Mouse (Mus musculus) B cell, adult 62 days (primary cell): ENCODE measurements around the gene Gal3st2b. TPM values are rescaled to one million over a fixed set of nuclear protein-coding genes. Genes with fewer than 3 reads are reported as not detected.

Experiments used
- total RNA-seq: library from RNA; stranded (reverse); gene quantifications from 4 replicates; pipeline ENCODE4 v1.2.4, GENCODE M21; 2023

Gene Gal3st2b
- 0.72 to 1.3 TPM (median 1.0 TPM) in 4 replicates for total RNA-seq

DNA sequence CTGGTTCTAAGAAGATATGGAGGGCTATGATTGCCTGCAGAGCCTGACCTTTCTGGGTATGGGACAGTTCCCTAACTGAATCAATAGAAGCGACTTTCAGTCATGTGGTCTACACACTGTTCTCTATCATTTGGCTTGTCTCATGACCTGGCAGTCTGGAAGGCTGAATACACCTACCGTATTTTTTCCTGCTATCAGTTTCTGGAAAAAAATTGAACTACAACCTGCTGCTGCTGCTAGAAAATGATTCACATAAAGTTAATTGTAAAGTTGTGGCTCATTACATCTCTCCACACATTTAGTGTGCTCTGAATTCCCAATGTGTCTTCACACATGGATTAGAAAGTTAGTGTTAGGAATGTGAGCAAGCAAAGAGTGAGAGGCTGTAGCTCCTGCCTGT lies at the start of gene Gal3st2b:
Gene Gal3st2b, plus strand, starts transcription at position 301 of the 400 bp plus-strand sequence.

DNA sequence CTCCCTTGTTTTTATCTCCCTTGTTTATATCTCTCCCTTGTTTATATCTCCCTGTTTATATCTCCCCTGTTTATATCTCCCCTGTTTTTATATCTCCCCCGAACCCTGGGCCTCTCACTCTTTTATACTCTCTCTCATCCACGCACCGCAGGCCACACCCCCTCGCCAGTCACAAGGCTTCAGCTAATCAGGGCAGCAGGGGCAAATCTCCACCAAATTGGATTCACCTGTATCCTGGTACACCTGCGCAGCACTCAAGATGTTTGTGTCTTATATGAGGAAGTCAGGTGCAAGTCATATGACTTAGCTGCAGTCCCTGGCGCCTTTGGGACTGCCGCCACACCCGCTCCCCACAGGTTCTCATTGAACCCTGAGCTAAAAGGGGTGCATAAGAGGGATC lies 72.1 kb downstream of the Gal3st2b start, which contains the start of gene Gal3st2c:
Gene Gal3st2c, plus strand, starts transcription at position 301 of the 400 bp plus-strand sequence.

Other genes starting within 250 kb of the Gal3st2b start
- gene Bok, start 232.7 kb upstream of the Gal3st2b start, total RNA-seq = not detected in 4 replicates
- 81.1 to 98.0 TPM (median 95.4 TPM) in 4 replicates for gene Atg4b, start 166.8 kb upstream of the Gal3st2b start, total RNA-seq
- 19.4 to 22.2 TPM (median 20.6 TPM) in 4 replicates for gene Thap4, start 163.4 kb upstream of the Gal3st2b start, total RNA-seq
- gene Dtymk, start 116.4 kb upstream of the Gal3st2b start, total RNA-seq = 55.5 to 59.9 TPM (median 56.4 TPM) in 4 replicates
- gene Ing5, start 114.3 kb upstream of the Gal3st2b start, total RNA-seq = 35.2 to 44.9 TPM (median 43.0 TPM) in 4 replicates
- gene D2hgdh, start 93.4 kb upstream of the Gal3st2b start, total RNA-seq = 31.7 to 44.2 TPM (median 39.9 TPM) in 4 replicates
- 0.21 to 0.98 TPM (median 0.89 TPM) in 3 of 4 replicates, not detected in the other for gene Gal3st2, start 57.0 kb upstream of the Gal3st2b start, total RNA-seq
- 0.06 to 0.15 TPM (median 0.06 TPM) in 3 of 4 replicates, not detected in the other for gene Gal3st2c, start 72.2 kb downstream of the Gal3st2b start, total RNA-seq
- gene Neu4, start 102.1 kb downstream of the Gal3st2b start, total RNA-seq = not detected in 4 replicates
- gene Pdcd1, start 134.2 kb downstream of the Gal3st2b start, total RNA-seq = 0.29 TPM in 1 of 4 replicates, not detected in the others